9 mouse cellular contexts compared by ENCODE assay signal in genomic region chr17:28256651-28257328, GRCm38 (mm10). TPM values are rescaled to one million over a fixed set of nuclear protein-coding genes. Genes with fewer than 3 reads are reported as not detected.
DNase-seq lines count a peak whose midpoint lies in the region; ATAC-seq and TF ChIP-seq lines count a peak whose summit lies in the region.
"Had no signal": no experiment of that assay in that cellular context is flagged by ENCODE, and none has a peak within 500 bp of the region (broad histone marks: within the 10 kb centered on the region; RNA-seq: fewer than 3 reads in every experiment).

No protein-coding gene starts in this region.

- peak overlapping the region; percentile 75 for H3K27ac ChIP-seq in embryonic fibroblast, embryonic 13.5 days (ENCODE audit: insufficient read depth, low read length)
- peak overlapping the region; percentile 1; the same call in 1 of the 2 replicates for H3K27ac ChIP-seq in hindbrain, embryonic 14.5 days
- peak overlapping the region; percentile 27; the same call in 1 of the 2 replicates for H3K27ac ChIP-seq in liver, adult 2 months (replicated peaks; ENCODE audit: insufficient read depth, low read depth, low read length)
- 0 out of 2 replicates have a peak overlapping the region, but pooled peaks have one; percentile 49 for H3K27ac ChIP-seq in neural tube, embryonic 11.5 days (ENCODE audit: low read depth, low read length)

- 81% methylated on average over 13 of the region's 13 CpGs for WGBS in hindbrain, embryonic 14.5 days
- 58% methylated on average over 13 of the region's 13 CpGs for WGBS in liver, adult 2 months
- WGBS in neural tube, embryonic 11.5 days: 65% methylated on average over 13 of the region's 13 CpGs

- no peak overlapping the region for H3K4me3 ChIP-seq in embryonic fibroblast, embryonic 13.5 days (ENCODE audit: insufficient read depth, low read length)
- no peak overlapping the region for H3K4me3 ChIP-seq in hindbrain, embryonic 14.5 days (replicated peaks; ENCODE audit: low read length)
- no peak overlapping the region for H3K4me3 ChIP-seq in liver, adult 2 months (ENCODE audit: insufficient read depth, low read depth, low read length)
- H3K4me3 ChIP-seq in neural tube, embryonic 11.5 days (ENCODE audit: low read depth, low read length): no peak overlapping the region
- H3K4me3 ChIP-seq: erythroblast, embryonic 14.5 days had no signal

- ATAC-seq in hindbrain, embryonic 14.5 days (ENCODE audit: low FRiP score): no peak
- ATAC-seq in neural tube, embryonic 11.5 days (ENCODE audit: insufficient read depth, low FRiP score, low TSS enrichment): no peak

- TF ChIP-seq CTCF in embryonic fibroblast, embryonic 13.5 days (IDR thresholded peaks at IDR 0.05; ENCODE audit: borderline replicate concordance, insufficient read depth, low read length): no peak
- no peak for TF ChIP-seq CTCF in liver, adult 2 months (IDR thresholded peaks at IDR 0.05; ENCODE audit: low read depth, low read length)

- TF ChIP-seq POLR2A in embryonic fibroblast, embryonic 13.5 days (IDR thresholded peaks at IDR 0.05; ENCODE audit: low read depth, low read length): no peak
- TF ChIP-seq POLR2A in liver, adult 2 months (IDR thresholded peaks at IDR 0.05; ENCODE audit: extremely low read depth, insufficient read depth, low read length): no peak

- H3K9ac ChIP-seq in hindbrain, embryonic 14.5 days: no peak overlapping the region
- H3K9ac ChIP-seq in liver, adult 2 months (ENCODE audit: low read depth, low read length): no peak overlapping the region
- H3K9ac ChIP-seq in neural tube, embryonic 11.5 days (ENCODE audit: low read length): no peak overlapping the region

- H3K79me2 ChIP-seq in liver, adult 2 months (ENCODE audit: control insufficient read depth, insufficient read depth, low read length): peaks cover 37% of the 10 kb centered on the region

- DNase-seq in urinary bladder, postnatal 36 days (ENCODE audit: low spot score in 2 of 2): peak; percentile 52 to 61
- DNase-seq in urinary bladder, postnatal 10 days (ENCODE audit: low spot score): no peak
- DNase-seq in hindbrain, embryonic 14.5 days (ENCODE audit: low spot score): no peak
- peak; percentile 36 for DNase-seq in liver, adult 2 months (ENCODE audit: extremely low read depth, low read depth, low spot score)
- peak; percentile 53 for DNase-seq in neural tube, embryonic 11.5 days (ENCODE audit: low spot score)
- DNase-seq in right cerebral cortex, postnatal 36 days (ENCODE audit: low spot score in 2 of 2): no peak
- no peak for DNase-seq in right cerebral cortex, postnatal 25 days

- no peaks in the 10 kb centered on the region for H3K27me3 ChIP-seq in hindbrain, embryonic 14.5 days (ENCODE audit: control insufficient read depth, insufficient read depth, low read length)
- no peaks in the 10 kb centered on the region for H3K27me3 ChIP-seq in liver, adult 2 months (ENCODE audit: control insufficient read depth, insufficient read depth, low read length)
- no peaks in the 10 kb centered on the region for H3K27me3 ChIP-seq in neural tube, embryonic 11.5 days (ENCODE audit: control insufficient read depth, insufficient read depth, low read length)

- H3K4me1 ChIP-seq in embryonic fibroblast, embryonic 13.5 days (ENCODE audit: control insufficient read depth, insufficient read depth, low read length): peaks cover 16% of the 10 kb centered on the region
- peaks cover 20% of the 10 kb centered on the region for H3K4me1 ChIP-seq in hindbrain, embryonic 14.5 days (replicated peaks; ENCODE audit: control insufficient read depth, insufficient read depth, low read length)
- H3K4me1 ChIP-seq in liver, adult 2 months (ENCODE audit: control insufficient read depth, insufficient read depth, low read length): peaks cover 3% of the 10 kb centered on the region; the same call in 1 of the 2 replicates
- H3K4me1 ChIP-seq in neural tube, embryonic 11.5 days (ENCODE audit: control insufficient read depth, insufficient read depth, low read length): peaks cover 11% of the 10 kb centered on the region

- H3K9me3 ChIP-seq in hindbrain, embryonic 14.5 days (ENCODE audit: control insufficient read depth, low read length): no peaks in the 10 kb centered on the region
- H3K9me3 ChIP-seq in neural tube, embryonic 11.5 days (ENCODE audit: control insufficient read depth, low read length): no peaks in the 10 kb centered on the region; the same call in 1 of the 2 replicates

- H3K36me3 ChIP-seq in hindbrain, embryonic 14.5 days (replicated peaks; ENCODE audit: control insufficient read depth, insufficient read depth): no peaks in the 10 kb centered on the region
- H3K36me3 ChIP-seq in liver, adult 2 months (ENCODE audit: control insufficient read depth, insufficient read depth, low read length): no peaks in the 10 kb centered on the region
- H3K36me3 ChIP-seq in neural tube, embryonic 11.5 days (ENCODE audit: control insufficient read depth, insufficient read depth, low read length): no peaks in the 10 kb centered on the region; the same call in 1 of the 2 replicates

- no peak overlapping the region for H3K4me2 ChIP-seq in hindbrain, embryonic 14.5 days (replicated peaks)
- no peak overlapping the region for H3K4me2 ChIP-seq in neural tube, embryonic 11.5 days (ENCODE audit: low read depth)

RNA-seq across cellular contexts. Expression of gene Ppard, which starts 24.3 kb away (rescaled TPM):
- polyA plus RNA-seq in embryonic fibroblast, embryonic 13.5 days (2011; ENCODE audit: insufficient read length, low read depth, missing spikeins): 31.6 and 36.1 TPM in 2 replicates
- 1.6 and 1.8 TPM in 2 replicates for polyA plus RNA-seq in hindbrain, embryonic 14.5 days (2014; fragmentation: Nextera tagmentation; extraction: Ambion mirVana)
- 3.0 and 3.2 TPM in 2 replicates for total RNA-seq in liver, adult 2 months (2014; rRNA removed)
- polyA plus RNA-seq in liver, adult 2 months (2012; rRNA removed): 9.7 and 13.7 TPM in 2 replicates
- polyA plus RNA-seq in neural tube, embryonic 11.5 days (2014; fragmentation: Nextera tagmentation; extraction: Ambion mirVana): 2.1 and 2.7 TPM in 2 replicates

RNA-seq across cellular contexts. Expression of gene Def6, which starts 49.2 kb away (rescaled TPM):
- 26.2 and 26.5 TPM in 2 replicates for polyA plus RNA-seq in embryonic fibroblast, embryonic 13.5 days (2011; ENCODE audit: insufficient read length, low read depth, missing spikeins)
- 4.3 and 6.5 TPM in 2 replicates for polyA plus RNA-seq in hindbrain, embryonic 14.5 days (2014; fragmentation: Nextera tagmentation; extraction: Ambion mirVana)
- total RNA-seq in liver, adult 2 months (2014; rRNA removed): 0.28 and 0.67 TPM in 2 replicates
- 0.31 and 1.0 TPM in 2 replicates for polyA plus RNA-seq in liver, adult 2 months (2012; rRNA removed)
- polyA plus RNA-seq in neural tube, embryonic 11.5 days (2014; fragmentation: Nextera tagmentation; extraction: Ambion mirVana): 2.1 and 2.7 TPM in 2 replicates

RNA-seq across cellular contexts. Expression of gene Fance, which starts 56.5 kb away (rescaled TPM):
- 22.3 and 23.4 TPM in 2 replicates for polyA plus RNA-seq in embryonic fibroblast, embryonic 13.5 days (2011; ENCODE audit: insufficient read length, low read depth, missing spikeins)
- polyA plus RNA-seq in hindbrain, embryonic 14.5 days (2014; fragmentation: Nextera tagmentation; extraction: Ambion mirVana): 22.0 and 22.6 TPM in 2 replicates
- total RNA-seq in liver, adult 2 months (2014; rRNA removed): 6.6 and 9.1 TPM in 2 replicates
- 6.4 and 6.8 TPM in 2 replicates for polyA plus RNA-seq in liver, adult 2 months (2012; rRNA removed)
- 23.2 and 23.7 TPM in 2 replicates for polyA plus RNA-seq in neural tube, embryonic 11.5 days (2014; fragmentation: Nextera tagmentation; extraction: Ambion mirVana)

Comparison
In these comparisons a context has a peak if more than half of its experiments do, and no peak if none do; other contexts are left out.
1. DNase-seq: peak in urinary bladder, postnatal 36 days (2 of 2), liver, adult 2 months (single experiment) and neural tube, embryonic 11.5 days (single experiment); none in urinary bladder, postnatal 10 days (single experiment), hindbrain, embryonic 14.5 days (single experiment), right cerebral cortex, postnatal 36 days (0 of 2) and right cerebral cortex, postnatal 25 days (single experiment).
2. H3K27ac ChIP-seq: peak in every context shown above with its lines; median percentile 75 in embryonic fibroblast, embryonic 13.5 days; 49 in neural tube, embryonic 11.5 days; 27 in liver, adult 2 months; 1 in hindbrain, embryonic 14.5 days.